Mouse (Mus musculus): ENCODE measurements around the gene Zfp784.

- no peak for TF ChIP-seq REST (IDR thresholded peaks at IDR 0.05; ENCODE audit: insufficient read depth, insufficient read length)
- no peak for TF ChIP-seq USF1 (IDR thresholded peaks at IDR 0.05; ENCODE audit: low read depth)
- no peak for TF ChIP-seq TCF3 (IDR thresholded peaks at IDR 0.05; ENCODE audit: insufficient read length, low read depth)
- TF ChIP-seq MAX (IDR thresholded peaks at IDR 0.05; ENCODE audit: low read depth): no peak
- no peak for TF ChIP-seq POLR2A (IDR thresholded peaks at IDR 0.05; ENCODE audit: insufficient read length, low read depth)
- TF ChIP-seq TCF12 (IDR thresholded peaks at IDR 0.05; ENCODE audit: insufficient read depth, poor library complexity, severe bottlenecking): no peak
These were observed 43.0 kb upstream of the Zfp784 start for GRCm38 (mm10) chr7:5081241-5081640.

Measured in myocyte (in vitro differentiated cells).